Mouse (Mus musculus) colon, adult 2 months (tissue): ENCODE measurements around the gene Fam8a1. TPM values are rescaled to one million over a fixed set of nuclear protein-coding genes. Genes with fewer than 3 reads are reported as not detected.

ENCODE experiments used
- polyA plus RNA-seq: library from polyadenylated mRNA; depleted of rRNA; stranded (reverse); fragments of >200 nt; gene quantifications from 2 replicates; pipeline ENCODE4 v1.2.3, GENCODE M21; 2012; rRNA removed

The Fam8a1 gene
- 31.0 and 35.3 TPM in 2 replicates for polyA plus RNA-seq

DNA sequence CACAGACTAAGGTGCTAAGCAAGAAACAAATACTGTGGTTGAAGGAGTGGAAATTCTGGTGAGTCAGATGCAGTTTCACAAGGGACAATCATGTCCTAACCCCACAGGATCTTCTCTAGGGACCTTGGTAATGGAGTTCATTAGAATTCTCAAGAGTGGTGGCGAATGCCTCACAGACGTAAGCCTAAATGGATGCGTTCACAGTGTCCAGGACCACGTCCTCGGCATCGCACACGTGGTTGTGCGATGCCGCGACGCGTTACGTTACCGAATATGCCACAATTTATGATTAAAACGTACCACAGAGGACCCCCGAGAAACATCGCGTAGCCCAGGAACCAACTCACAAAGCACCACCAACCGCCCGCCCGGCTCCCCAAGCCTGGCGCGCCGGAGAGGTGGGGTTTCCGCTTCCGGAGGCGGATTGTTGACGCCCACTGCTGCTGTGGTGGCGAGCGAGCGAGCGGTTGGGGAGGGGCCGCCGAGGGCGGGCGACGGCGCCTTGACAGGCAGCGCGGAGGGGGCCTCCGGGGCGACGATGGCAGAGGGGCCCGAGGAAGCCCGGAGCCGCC is at the start of gene Fam8a1:
Gene Fam8a1, plus strand, starts transcription at position 475 of the 572 bp plus-strand sequence.

Other genes starting within 250 kb of the Fam8a1 start
- 10.7 and 11.0 TPM in 2 replicates for gene Cap2, start 167.7 kb upstream of the Fam8a1 start, polyA plus RNA-seq
- gene Nup153, start 58.4 kb downstream of the Fam8a1 start, polyA plus RNA-seq, result 21.9 and 28.4 TPM in 2 replicates